Mouse (Mus musculus) retina, adult 2 months (tissue): Measurements from ENCODE around the gene Btg1.

Experiments
- DNase-seq: peaks from one replicate; pipeline ENCODE4 v3.0.0-alpha.2; 2012; ENCODE audit warnings: low read depth, low spot score

The Btg1 gene

DNA sequence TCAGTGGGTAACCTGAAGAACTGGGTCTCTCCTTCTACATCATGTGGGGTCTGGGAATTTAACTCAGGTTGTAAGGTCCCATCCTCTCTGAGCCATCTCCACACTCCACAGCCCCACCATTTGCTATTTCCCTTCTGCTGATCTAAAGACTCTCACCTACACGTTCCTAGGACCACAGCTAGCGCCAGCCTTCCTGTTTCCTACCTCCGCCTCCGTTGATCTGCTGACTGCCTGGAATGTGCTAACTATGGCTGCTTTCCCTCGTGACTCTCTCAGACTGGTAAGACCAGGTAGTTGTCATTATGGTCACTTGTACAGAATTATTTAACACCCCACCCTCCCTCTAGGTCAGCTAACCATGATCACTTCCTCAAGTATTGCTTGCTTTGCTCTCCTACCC, 13.3 kb downstream of the Btg1 start:
- DNase-seq = no peak

DNA sequence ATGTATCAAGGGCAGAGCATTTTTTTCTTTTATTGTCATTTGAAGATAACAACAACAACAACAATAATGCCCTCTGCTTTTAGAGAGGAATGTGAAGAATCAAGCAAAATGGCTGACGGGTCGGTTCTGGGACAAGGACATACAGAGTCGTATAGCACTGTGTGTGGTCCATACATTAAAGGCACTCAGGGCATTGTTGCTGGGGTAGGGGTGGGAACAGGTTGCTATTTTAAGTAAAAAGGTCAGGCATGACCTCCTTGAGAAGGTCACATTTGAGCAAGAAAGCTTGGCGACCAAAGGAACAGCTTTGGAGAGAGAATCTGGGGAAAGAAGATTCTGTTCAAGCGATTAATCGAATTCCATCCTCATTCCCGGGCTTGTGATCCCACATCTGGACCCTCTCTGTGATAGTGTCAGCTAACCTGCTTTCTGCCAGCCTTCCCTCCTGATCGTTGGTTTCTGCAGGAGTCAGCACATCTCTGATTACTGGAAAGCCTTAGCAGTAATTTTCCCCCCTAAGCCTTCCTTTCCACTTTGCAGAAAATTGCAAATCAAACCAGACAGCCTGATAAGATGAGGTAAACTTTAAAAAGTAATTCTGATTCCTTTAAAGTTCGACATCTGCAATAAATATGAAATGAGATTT, 14.4 kb downstream of the Btg1 start:
- DNase-seq = no peak

DNA sequence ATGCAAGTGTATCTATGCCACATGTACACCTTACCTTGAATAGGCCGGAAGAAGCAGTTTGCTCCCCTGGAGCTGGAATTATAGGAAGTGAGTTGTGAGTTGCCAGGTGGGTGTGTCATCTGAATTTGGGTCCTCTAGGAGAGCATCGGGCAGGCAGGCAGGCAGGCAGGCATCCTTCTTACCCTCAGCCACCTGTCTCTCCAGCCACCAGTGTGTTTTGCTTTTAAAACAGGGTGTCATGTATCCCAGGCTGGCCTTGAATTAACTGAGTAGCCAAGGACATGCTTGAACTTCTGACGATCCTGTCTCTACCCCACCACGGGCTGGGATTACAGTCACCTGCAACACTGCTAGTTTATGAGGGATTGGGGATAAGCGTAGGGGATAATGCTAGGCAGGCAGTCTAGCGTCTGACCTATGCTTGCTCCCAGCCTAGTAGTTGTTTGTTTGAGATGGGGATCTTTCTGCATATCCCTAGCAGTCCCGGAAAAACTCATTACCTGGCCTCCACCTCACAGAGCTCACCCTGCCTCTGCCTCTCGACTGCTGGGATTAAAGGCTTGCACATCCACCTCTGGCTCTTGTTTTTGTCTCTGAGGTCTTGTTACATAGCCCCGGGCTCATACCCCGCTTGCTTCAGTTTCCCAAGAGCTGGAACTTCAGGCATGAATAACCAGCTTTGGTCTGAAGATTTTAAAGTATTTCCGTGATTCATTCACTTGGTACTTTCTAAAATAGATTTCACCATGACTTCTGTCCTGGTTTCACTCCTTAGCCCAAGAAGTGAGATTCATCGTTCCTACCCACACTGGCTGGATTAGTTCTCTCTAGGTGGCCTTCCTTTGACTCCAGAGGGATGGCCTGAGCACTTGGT, 15.7 kb downstream of the Btg1 start:
- DNase-seq = no peak

DNA sequence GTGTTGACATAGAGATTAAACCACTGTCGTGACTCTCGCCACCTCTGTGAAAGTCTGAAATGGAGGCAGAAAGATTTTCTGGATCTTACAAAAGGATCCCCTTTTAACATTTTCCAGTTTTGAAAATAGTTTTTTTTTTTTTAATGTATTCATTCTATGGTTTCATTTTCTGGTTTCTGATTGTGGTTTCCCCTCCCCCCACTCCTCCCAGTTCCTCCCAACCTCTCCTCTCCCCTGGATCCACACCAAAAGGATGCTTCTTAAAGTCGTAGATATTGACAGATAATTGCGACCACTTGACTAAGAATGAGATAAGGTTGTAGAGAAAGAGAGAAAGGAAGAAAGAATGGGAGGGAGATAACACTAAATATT, 16.3 kb downstream of the Btg1 start:
- DNase-seq = no peak

DNA sequence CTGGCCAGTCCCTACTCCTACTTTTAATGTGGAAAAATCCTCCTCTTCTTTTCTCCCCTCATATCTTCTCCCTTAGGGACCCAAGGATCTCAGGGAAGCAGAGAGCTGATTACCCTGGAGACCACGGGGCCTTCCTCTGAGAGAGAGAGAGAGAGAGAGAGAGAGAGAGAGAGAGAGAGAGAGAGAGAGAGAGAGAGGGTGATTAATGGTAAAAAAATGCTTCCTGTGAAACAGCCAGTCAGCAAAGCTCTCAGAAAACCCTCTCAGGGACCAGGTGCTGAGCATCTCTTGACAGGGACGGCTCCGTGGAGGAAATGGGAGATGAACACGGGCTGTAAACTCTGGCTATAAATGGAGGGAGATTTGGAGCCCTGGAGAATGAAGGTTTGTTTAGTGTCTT, 18.7 kb downstream of the Btg1 start:
- no peak for DNase-seq

GRCm38 (mm10) chr10:96638477-96638876, 21.7 kb downstream of the Btg1 start:
- no peak for DNase-seq

DNA sequence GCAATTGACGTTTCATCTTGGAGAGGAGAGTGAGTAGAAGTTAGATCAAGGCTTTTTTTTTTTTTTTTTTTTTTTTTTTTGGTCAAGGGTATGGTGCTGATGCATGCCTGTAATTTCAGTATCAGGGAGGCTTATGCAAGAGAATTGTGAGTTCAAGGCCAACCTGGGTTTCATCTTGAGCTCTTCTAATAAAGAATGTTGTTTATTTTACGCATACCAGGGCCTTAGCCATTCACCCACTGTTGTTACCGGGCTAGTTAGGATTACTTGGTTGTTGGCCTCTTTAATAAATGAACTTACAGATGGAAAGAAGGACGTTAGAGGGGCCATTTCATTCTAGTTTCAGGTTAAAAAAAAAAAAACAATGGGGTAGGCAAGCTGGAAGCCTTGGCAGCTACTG, 25.2 kb downstream of the Btg1 start:
- DNase-seq = no peak

- DNase-seq = no peak
Measured at GRCm38 (mm10) chr10:96642751-96643150, 25.9 kb downstream of the Btg1 start.

DNA sequence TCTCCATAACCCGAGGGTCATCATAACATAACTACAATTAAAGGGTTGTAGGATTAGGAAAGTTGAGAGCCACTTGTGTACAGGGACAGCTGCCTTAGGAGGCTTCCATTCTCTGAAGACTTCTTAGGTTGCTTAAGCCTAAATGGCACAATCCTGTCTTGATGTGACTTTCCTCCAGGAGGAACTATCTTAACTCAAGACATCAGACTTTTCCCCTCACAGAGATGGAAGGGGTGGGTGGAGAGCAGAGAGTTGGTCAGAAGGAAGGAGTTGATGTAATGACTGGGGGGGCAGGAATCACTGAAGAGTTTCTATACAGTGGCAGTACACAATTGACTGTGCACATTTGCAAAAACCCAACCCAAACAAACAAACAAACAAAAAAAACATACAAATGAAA, 28.4 kb downstream of the Btg1 start:
- DNase-seq = no peak

DNA sequence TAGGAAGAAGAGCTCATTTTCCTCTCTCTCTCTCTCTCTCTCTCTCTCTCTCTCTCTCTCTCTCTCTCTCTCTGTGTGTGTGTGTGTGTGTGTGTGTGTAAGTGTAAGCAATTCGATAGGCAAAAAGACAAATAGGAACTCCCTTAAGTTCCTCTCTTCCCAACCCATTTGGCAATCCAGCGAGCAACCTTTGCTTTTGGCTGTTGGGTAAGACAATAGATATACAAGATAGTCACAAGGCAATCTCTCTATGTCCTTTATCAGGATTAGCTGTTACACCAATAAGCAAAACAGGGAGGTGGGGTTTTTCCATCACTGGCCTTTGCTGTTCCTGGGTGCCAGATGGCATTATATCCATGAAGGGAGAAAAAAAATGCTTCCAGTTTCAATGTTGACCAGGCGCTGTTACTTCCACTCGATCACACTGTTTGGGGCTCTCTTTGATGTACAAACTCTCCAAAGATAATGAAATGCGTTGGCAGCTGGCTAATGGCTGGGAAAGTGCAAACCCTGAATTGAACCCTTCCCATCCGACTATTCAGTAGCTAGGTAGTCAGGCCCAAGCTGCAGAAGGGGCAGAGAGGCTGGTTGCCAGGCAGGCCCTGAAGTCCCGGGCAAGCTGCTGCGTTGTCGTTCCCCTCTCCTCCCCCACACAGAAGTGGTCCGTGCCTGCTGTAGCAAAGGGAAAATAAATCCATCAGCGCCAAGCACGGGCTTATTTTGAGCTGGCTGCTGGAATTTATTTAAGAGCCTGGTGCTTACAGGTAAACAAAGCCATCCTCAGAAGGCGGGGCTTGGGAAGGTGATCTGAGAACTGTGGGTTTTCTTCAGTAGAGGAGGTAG, 29.4 kb downstream of the Btg1 start:
- DNase-seq = peak; percentile 36

- DNase-seq = no peak
Measured at GRCm38 (mm10) chr10:96646867-96647462, 30.2 kb downstream of the Btg1 start.

GRCm38 (mm10) chr10:96648161-96648561, 31.4 kb downstream of the Btg1 start:
- DNase-seq = no peak

- DNase-seq = no peak
Measured at GRCm38 (mm10) chr10:96649524-96649923, 32.7 kb downstream of the Btg1 start.

GRCm38 (mm10) chr10:96652372-96652771, 35.6 kb downstream of the Btg1 start:
- DNase-seq = no peak

DNA sequence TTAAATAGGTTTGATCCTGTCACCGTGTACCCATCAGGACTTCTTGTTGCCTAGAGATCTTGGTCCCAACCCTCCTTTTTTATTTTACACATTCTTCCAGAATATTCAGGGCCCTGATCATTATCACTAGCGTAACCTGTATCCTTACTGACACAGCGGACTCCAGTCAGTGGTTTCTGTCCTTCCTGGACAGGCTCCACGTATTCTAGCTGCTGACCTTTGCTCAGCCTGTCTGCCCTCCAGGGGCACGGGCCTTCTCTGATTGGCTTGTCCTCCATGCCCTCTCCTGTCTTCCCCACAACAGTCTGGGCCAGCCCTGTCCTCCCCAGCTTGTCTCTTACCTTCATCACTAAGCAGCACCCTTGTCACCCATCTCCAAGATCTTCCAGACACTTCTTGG, 36.2 kb downstream of the Btg1 start:
- no peak for DNase-seq

- DNase-seq = no peak
Measured at GRCm38 (mm10) chr10:96654079-96654478, 37.3 kb downstream of the Btg1 start.

- DNase-seq = no peak
Measured at GRCm38 (mm10) chr10:96654576-96654975, 37.8 kb downstream of the Btg1 start.

DNA sequence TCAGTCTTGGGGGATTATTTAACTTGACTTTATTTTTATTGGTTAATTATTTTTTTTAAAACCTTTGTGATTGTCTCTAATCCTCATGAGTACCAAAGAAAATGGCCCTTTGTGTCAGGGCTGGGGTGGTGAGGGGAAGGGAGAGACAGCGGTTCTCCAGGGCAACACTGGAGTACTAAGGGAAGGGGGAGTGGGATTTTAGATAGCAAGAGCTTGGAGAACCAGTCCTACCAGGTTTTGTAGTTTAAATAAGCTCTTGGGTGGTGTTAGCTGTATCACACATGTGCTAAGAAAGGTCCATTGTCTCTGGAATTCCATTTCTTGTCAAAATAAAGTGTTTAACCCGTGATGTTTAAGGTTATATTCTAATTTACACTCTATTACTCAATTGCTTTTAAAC, 38.3 kb downstream of the Btg1 start:
- DNase-seq = no peak

GRCm38 (mm10) chr10:96656176-96656575, 39.4 kb downstream of the Btg1 start:
- DNase-seq = no peak

DNA sequence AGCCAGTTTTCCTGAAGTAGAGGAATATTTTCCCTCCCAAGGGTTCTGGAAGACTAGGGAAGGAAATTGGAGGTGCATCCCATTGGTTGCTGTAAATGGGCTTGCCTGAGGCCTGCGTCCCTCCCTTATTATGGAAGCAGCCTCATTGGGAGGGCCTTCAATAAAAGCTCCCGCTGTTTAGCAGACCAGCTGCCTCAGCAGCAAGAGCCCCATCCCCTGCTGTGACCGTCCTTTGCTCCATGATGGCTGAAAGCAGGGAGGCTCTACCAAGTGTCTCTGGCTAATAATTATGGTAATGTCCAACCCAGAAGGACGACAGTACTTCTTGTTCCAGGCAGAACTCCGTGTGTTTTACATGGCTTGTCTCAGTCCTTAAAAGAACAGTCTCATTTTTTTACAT, 42.1 kb downstream of the Btg1 start:
- DNase-seq = no peak

DNA sequence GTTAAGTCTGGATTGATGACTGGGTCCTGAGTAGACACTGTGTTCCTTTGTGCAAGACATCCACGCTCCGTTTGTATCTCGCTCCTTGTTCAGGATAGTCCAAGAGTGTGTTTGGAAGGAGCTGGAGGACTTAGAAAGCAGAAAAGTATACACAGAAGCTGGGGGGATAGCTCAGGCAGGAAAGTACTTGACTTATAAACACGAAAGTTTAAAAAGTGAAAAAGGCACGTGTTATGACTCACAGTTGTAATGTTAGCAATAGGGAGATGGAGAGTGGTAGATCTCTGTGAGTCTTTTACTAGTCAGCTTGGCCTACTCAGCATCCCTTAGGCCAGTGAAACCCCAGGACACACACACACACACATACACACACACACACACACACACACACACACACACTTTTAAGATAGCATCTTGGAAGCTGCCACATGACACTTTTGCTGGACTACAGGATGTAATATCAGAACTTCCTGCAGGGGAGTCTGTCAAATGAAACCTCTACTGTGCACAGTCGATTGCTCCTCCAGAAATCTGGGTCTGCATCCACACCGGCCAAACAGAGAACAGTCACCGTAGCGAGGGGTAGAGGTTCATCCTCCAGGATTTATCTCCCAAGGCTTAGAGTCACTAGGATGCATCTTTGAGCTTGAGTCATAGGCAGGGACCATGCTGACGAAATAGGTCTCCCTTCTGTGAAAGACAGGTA, 43.6 kb downstream of the Btg1 start:
- no peak for DNase-seq
